Mouse (Mus musculus) neural tube, embryonic 14.5 days (tissue): ENCODE results near the gene Lhx9. TPM values are rescaled to one million over a fixed set of nuclear protein-coding genes. Genes with fewer than 3 reads are reported as not detected.

Source experiments
- polyA plus RNA-seq: library from polyadenylated mRNA; unstranded; fragments of >200 nt; fragmentation: Nextera tagmentation; extraction: Ambion mirVana; gene quantifications from 2 replicates; pipeline ENCODE4 v1.2.1, GENCODE M21; 2014

Lhx9 gene
- polyA plus RNA-seq, 1 experiment from 2014 or later = 6.1 TPM

Other genes with a start within 250 kb of the Lhx9 start
- gene Nek7, start 228.4 kb downstream of the Lhx9 start, polyA plus RNA-seq = 8.0 and 15.6 TPM in 2 replicates
- gene 2310009B15Rik, start 8.3 kb upstream of the Lhx9 start, polyA plus RNA-seq = 32.7 and 34.3 TPM in 2 replicates
- gene Dennd1b, start 114.9 kb upstream of the Lhx9 start, polyA plus RNA-seq = 11.0 and 11.7 TPM in 2 replicates